Mouse (Mus musculus) adrenal gland, postnatal 0 days (tissue): Measurements from ENCODE around the gene Batf2. TPM values are rescaled to one million over a fixed set of nuclear protein-coding genes. Genes with fewer than 3 reads are reported as not detected.

Experiments
- polyA plus RNA-seq: library from polyadenylated mRNA; unstranded; fragments of >200 nt; fragmentation: Nextera tagmentation; extraction: Ambion mirVana; gene quantifications from 2 replicates; pipeline ENCODE4 v1.2.1, GENCODE M21; 2015

Gene Batf2
- polyA plus RNA-seq = 0.47 and 0.60 TPM in 2 replicates

DNA sequence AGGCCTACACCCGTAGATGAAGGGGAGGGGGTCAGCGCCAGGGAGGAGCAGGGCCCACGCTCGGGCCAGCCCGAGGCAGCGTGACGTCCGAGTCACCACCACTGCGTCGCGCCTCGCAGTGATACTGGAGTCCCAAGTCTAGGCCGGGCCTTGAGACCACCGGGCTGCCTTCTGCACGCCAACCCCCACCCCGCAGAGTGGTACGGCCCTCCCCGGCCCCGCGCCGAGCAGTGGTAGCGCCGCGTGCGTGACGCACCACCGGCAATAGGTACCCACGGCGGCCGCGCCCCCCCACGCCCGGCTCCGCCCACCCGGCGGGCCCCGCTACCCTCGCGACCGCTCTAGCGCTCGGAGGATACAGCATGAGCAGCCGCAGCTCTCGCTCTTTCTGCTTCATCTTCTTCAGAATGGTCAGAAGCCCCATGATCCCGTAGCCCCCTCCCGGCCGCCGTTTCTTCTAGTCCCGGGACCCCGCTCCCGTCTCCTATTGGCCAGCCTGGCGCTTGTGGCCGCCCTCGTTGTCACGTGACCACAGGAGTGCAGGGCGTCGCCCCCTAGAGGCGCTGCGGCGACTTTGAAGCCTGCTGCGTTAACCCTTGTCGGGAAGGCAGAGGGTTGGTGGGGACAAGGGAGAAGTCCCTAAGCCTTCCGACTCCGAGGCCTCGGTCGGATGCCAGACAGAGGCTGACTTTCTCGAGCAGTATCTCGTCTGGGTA lies at the start of gene Batf2:
Batf2 (plus strand) TSS at position 306 of the 716 bp plus-strand sequence.

DNA sequence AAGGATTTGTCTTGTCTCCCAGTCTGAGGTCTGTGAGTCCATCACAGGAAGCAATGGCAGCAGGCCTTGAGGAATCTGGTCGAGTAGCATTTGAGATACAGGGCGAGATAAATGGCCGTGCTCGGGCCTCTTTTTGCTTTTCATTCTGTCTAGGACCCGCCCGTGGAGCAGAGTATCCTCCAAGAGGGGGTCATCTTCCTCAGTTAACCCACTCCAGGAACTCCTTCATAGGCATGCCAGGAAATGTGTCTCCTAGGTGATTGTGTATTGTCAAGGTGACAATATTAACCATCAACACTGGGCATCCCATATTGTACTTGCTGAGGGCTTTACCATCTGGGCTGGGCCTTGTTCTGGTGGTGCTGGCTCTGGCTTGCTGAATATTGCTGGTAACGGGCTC lies 46.7 kb upstream of the Batf2 start, which contains the start of gene AC131692.1:
AC131692.1 (plus strand) TSS at position 301 of the 400 bp plus-strand sequence.

DNA sequence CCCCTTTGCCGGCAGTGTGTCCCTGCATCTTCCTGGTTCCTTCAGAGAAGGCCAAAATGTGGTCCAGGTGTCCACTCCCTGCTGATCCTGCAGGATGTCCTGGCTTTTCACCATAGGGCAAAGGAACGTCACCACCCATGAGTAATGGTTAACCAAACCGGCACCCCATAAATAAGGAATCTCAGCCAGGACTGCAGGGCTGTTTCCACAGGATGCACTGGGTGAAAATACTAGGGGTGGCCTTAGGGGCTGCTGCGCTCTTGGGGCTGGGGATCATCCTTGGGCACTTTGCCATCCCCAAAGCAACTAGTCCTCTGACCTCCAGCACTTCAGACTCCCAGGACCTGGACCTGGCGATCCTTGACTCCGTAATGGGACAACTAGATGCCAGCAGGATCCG lies 35.2 kb upstream of the Batf2 start, which contains the start of gene Naaladl1:
Naaladl1 (plus strand) TSS at position 197 of the 400 bp plus-strand sequence.

DNA sequence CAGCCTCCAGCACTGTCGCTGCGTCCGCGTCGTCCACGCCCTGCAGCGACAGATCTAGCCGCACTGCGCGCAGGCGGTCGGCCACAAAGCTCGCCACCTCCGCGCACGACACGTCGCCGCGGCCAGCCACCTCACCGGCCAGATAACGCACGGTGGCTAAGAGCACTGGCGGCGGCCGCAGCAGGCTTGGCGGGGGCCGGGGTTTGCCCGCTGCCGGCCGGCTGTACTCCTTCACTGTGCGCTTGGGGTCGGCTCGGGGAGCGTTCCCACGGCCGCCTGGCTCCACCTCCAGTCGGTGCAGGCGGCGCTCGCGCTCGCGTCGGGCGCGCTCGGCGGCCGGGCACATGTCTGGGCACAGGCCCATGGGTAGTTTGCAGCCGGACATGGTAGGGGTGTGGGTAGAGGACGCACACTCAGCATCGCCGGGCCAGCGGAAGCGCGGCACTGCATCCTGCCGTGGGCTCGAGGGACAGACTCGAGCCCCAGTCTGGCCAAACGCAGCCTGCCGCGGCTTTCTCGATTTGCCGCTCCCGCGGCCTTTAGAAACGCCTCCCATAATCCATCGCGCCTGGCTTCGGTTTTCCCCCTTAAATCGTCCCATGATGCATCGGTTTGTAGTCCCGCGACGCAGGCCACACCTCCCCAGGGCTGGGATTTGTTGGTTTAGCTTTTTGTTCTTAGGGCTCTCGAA lies 22.7 kb upstream of the Batf2 start, which contains the start of gene Sac3d1:
Sac3d1 (minus strand) TSS at position 665 of the 691 bp plus-strand sequence.

DNA sequence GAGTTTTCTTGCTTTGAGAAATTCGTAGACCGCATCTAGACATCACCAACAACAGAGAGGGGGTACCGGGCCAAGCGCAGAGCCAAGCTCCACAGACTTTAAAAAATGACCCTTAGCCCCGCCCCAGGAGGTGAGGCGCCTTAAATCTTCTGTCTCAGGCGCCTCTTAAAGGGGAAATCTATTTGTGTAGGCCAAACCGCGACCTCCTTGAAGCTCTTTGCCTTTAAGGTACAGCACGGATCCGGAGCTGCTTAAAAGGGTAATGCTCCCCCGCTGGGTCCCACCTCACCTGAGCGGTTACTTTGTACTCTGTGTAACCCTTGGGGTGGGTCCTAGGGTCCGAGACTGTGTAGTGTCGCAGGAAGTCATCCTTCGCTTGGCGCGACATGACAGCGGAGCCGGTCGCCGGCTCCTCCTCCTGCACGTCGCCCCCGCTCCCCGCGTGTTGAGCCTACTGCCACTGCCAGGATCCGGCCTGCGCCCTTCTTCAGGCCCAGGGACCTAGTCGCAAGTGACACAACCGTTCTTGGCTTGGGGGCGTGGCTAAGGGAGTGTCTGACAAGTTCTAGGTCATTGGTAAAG lies 12.9 kb upstream of the Batf2 start, which contains the start of gene Snx15:
Snx15 (minus strand) TSS at position 545 of the 582 bp plus-strand sequence.

DNA sequence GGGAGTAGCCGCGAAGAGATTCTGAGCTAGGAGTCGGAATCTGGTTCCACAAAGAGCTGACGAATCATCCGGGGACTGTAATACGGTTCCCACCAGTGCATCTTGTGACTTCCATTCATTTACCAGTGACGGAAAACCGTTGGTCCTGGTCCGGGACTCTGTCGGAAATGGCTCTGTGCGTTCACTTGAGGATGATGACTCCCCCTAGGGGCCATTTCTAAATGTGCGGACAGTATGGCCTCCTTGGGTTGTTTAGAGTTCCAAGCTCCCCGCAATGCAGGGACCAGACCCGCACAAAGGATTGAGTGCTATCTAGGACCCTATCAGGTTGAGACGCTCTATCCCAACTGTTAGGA lies 589 bp downstream of the Batf2 start, which contains the start of gene Arl2:
Arl2 (minus strand) TSS at position 155 of the 356 bp plus-strand sequence.

DNA sequence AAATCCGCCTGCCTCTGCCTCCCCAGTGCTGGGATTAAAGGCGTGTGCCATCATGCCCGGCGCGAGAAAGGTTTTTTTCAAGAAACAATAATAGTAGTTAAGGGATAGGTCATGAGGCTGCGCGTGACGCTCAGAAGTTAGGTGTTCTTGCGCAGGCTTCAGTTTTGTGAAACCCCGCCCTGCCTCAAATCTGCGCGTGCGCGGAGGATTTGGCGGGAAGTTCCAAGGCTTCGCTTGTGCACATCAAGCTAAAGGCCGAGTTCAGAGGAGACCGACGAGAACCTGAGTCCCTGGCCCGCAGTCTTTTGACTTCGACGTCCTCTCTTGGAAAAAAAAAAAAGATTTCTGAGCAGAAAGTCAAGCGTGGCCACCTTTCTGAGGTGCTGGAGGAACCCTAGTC lies 43.3 kb downstream of the Batf2 start, which contains the start of gene Majin:
Majin (plus strand) TSS at position 258 of the 400 bp plus-strand sequence.

Other genes with a start within 250 kb of the Batf2 start
- gene Tigd3, start 246.8 kb upstream of the Batf2 start, polyA plus RNA-seq = 2.2 and 3.1 TPM in 2 replicates
- gene Dpf2, start 228.0 kb upstream of the Batf2 start, polyA plus RNA-seq = 52.8 and 74.8 TPM in 2 replicates
- 10.5 and 12.6 TPM in 2 replicates for gene Cdc42ep2, start 216.2 kb upstream of the Batf2 start, polyA plus RNA-seq
- 19.6 and 27.3 TPM in 2 replicates for gene Pola2, start 176.8 kb upstream of the Batf2 start, polyA plus RNA-seq
- gene Slc22a20, start 154.8 kb upstream of the Batf2 start, polyA plus RNA-seq = not detected in 2 replicates
- gene Capn1, start 125.1 kb upstream of the Batf2 start, polyA plus RNA-seq = 13.9 and 14.2 TPM in 2 replicates
- gene Syvn1, start 94.4 kb upstream of the Batf2 start, polyA plus RNA-seq = 20.3 and 29.1 TPM in 2 replicates
- 47.4 and 63.4 TPM in 2 replicates for gene Mrpl49, start 83.2 kb upstream of the Batf2 start, polyA plus RNA-seq
- gene Fau, start 83.1 kb upstream of the Batf2 start, polyA plus RNA-seq = 839 and 888 TPM in 2 replicates
- 35.7 and 47.8 TPM in 2 replicates for gene Znhit2, start 79.8 kb upstream of the Batf2 start, polyA plus RNA-seq
- gene Tm7sf2, start 72.6 kb upstream of the Batf2 start, polyA plus RNA-seq = 14.7 and 17.7 TPM in 2 replicates
- 44.2 and 52.3 TPM in 2 replicates for gene Vps51, start 63.8 kb upstream of the Batf2 start, polyA plus RNA-seq
- not detected in 2 replicates for gene Tmem262, start 61.0 kb upstream of the Batf2 start, polyA plus RNA-seq
- gene Gm28374, start 58.7 kb upstream of the Batf2 start, polyA plus RNA-seq = 0.28 and 0.91 TPM in 2 replicates
- 47.0 and 62.8 TPM in 2 replicates for gene Zfpl1, start 56.0 kb upstream of the Batf2 start, polyA plus RNA-seq
- 8.0 and 9.5 TPM in 2 replicates for gene Cdca5, start 56.0 kb upstream of the Batf2 start, polyA plus RNA-seq
- 0.41 TPM in 1 of 2 replicates, not detected in the other for gene AC131692.1, start 46.6 kb upstream of the Batf2 start, polyA plus RNA-seq
- 0.28 and 0.61 TPM in 2 replicates for gene Naaladl1, start 35.2 kb upstream of the Batf2 start, polyA plus RNA-seq
- 28.5 and 29.2 TPM in 2 replicates for gene Sac3d1, start 22.3 kb upstream of the Batf2 start, polyA plus RNA-seq
- 21.4 and 22.6 TPM in 2 replicates for gene Snx15, start 12.7 kb upstream of the Batf2 start, polyA plus RNA-seq
- 101 and 106 TPM in 2 replicates for gene Arl2, start 565 bp downstream of the Batf2 start, polyA plus RNA-seq
- 0.46 and 0.73 TPM in 2 replicates for gene Majin, start 43.4 kb downstream of the Batf2 start, polyA plus RNA-seq
- 148 and 158 TPM in 2 replicates for gene Gpha2, start 85.4 kb downstream of the Batf2 start, polyA plus RNA-seq
- 41.5 and 44.1 TPM in 2 replicates for gene Ppp2r5b, start 94.9 kb downstream of the Batf2 start, polyA plus RNA-seq
- gene Atg2a, start 100.7 kb downstream of the Batf2 start, polyA plus RNA-seq = 5.9 and 10.4 TPM in 2 replicates
- 54.1 and 63.1 TPM in 2 replicates for gene Ehd1, start 135.7 kb downstream of the Batf2 start, polyA plus RNA-seq
- gene Cdc42bpg, start 165.5 kb downstream of the Batf2 start, polyA plus RNA-seq = 0.41 and 0.68 TPM in 2 replicates
- 30.4 and 42.3 TPM in 2 replicates for gene Men1, start 194.0 kb downstream of the Batf2 start, polyA plus RNA-seq
- gene Map4k2, start 200.2 kb downstream of the Batf2 start, polyA plus RNA-seq = 9.9 and 12.8 TPM in 2 replicates
- gene Sf1, start 222.7 kb downstream of the Batf2 start, polyA plus RNA-seq = 57.7 and 73.4 TPM in 2 replicates
- 31.1 and 68.3 TPM in 2 replicates for gene Pygm, start 243.4 kb downstream of the Batf2 start, polyA plus RNA-seq